Mouse (Mus musculus) gastrocnemius, adult 8-10 months (tissue): ENCODE results near the gene Hdac1. TPM values are rescaled to one million over a fixed set of nuclear protein-coding genes. Genes with fewer than 3 reads are reported as not detected.
A peak's percentile ranks its signal among the peaks of the same experiment; 100 is the strongest.
"Not testable (repeated sequence)": the region's sequence is repeated elsewhere in the genome, so short reads cannot be mapped to it uniquely, and the experiment has no call there.

Source experiments
- DNase-seq, 2 experiments: peaks; one replicate each; pipeline ENCODE4 v3.0.0; 2022; ENCODE audit warnings: low spot score in 2 of 2
- total RNA-seq, 4 experiments: library from RNA; stranded (reverse); gene quantifications; 2 replicates each; pipeline ENCODE4 v1.2.4; 2022

The Hdac1 gene
- total RNA-seq, 4 experiments from 2014 or later = 6.7 to 9.7 (median 7.6) TPM

DNA sequence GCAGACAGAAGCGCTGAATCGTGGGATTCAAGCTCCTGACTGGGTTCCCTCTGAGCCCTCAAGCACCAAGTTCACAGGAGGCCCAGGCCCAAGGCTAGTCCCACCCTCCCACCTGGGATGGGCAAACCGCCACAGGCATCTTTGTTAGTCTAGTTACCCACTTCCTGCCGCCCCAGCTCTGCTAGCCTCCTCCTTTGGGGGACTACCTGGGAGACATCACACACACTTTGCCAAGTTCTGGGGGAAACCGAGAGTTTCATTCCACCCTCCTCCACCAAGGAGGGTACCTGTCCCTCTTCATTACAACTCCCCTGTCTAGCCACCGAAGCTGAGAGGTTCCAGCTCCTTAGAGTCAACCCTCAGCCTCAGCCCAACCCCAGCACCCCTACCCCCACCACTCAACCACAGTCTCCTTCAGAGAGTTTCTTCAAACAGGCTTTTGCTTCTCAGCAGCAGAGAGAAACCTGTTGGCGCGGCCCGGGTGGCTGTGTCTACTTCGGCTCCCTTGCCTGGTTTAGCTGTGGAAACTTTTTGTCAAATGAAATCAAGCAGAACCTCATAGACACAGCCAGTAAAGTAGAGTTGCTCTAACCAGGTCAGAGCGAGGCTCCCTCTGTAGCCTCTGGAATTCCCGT lies 15.9 kb upstream of the Hdac1 start:
- no peak for DNase-seq

DNA sequence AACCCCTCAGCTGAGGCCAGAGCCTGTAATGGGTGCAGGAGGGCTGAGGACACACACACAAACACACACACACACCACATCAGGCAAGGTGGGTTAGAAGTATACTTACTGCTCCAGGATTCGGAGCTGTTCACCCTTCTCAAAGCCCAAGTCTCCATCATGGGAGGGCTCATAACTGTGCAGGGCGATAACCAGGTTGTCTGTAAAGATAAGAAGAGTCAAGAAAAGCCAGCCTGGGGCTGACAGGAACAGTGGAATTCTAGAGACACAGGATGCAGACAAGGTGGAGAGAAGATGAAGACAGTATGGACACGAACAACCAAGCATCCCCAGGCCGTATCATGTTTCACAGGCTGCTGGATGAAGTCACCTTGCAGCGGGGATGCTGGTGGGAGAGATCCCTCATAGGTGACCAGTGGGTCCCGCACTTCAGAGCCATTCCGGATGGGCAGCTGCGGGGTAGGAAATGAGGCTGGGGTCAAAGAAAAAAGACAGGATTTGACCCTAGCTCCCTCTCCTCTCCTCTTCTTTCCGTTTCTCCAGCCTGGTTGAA lies 14.8 kb upstream of the Hdac1 start:
- DNase-seq = no peak

DNA sequence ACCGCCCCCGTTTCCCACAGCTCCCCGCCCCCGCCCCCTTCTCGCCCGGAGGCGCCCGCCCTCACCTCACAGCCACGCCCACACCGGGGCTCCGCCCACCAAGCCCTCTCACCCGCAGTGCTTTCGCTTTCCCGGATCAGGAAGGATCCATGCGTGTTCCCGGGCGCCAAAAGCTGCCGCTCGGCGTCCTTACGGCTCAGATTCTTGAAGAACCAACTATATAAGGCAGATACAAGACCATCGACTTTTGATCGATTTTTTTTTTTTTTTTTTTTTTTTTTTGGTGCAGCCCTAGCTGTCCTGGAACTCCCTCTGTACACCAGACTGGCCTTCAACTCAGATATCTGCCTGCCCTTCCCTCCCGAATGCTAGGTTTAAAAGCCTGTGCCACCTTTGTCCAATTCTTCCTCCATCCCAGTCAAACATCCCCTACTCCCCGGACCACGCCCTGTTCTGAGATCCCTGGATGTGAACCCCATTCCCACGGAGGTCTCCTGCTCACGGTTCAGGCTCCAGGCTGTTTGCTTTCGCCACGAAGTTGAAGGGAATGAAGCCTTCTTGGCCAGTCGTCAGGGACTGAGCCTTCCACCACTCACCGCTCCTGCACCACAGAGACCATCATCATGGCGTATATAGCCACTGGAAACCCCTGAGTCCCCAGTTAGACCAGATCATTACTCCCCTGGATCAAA lies 14.2 kb upstream of the Hdac1 start:
- peak; percentile 70 to 75 for DNase-seq

DNA sequence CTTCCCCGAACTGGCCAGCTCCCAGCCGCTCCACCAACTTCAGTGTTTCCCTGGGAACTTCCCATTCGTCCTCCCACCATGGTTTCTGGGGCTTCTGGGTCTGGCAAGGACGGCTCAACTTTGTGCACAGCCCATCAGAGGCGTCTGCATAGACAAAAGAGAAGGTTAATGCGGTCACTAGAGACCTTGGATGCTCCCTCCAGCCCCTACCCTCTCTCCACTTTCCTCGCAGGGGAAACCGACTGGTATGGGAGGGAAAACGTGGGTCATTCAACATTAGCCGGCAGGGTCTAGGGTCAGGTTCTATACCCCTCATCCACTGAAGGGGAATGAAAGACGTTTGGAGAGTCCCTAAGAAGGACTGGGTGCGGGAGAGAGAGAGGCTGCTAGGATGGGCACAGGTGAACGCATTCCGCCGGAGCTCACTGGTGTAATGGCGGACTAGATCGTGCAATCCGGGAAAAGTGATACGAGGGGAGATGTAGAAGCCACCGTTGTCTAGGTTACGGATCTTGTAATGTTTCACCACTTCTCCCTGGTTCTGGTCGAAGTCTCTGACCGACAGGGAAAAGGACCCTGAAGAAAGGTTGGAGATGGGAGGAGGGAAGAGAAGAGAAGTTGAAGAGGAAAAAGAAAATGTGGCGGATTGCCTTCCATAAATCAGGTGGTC lies 13.5 kb upstream of the Hdac1 start:
- no peak for DNase-seq

DNA sequence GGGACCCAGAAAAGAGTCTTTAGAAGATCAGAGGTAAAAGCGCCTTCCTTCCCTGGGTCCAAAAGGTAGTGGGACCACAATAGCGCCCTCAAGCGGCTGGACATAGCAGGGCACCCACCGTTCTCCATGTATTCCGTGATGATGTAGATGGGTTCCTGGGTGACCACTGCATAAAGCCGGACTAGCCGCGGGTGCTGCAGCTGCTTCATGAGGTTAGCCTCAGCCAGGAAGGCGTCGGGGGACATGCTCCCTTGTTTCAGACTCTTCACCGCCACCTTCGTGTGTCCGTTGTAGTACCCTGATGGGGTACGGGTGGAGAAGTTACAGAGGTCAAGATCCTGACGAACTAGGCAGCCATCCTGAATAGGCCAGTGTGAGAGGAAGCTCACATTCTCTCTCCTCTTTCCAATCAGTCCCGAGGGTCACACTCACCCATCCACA lies 12.9 kb upstream of the Hdac1 start:
- no peak for DNase-seq

DNA sequence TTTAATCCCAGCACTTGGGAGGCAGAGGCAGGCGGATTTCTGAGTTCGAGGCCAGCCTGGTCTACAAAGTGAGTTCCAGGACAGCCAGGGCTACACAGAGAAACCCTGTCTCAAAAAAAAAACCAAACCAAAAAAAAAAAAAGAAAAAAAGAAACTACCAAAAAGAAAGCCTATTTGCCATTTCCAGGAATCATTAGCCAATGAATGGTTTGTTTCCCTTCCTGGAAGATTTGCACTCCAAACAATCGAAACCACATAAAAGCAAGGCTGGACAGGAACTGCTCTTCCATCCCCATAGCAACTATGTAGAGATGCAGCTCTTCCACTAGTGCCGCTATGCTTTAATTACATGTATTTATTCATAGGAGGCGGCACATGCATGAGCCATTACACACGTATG lies 12.0 kb upstream of the Hdac1 start:
- not testable (repeated sequence) for DNase-seq

DNA sequence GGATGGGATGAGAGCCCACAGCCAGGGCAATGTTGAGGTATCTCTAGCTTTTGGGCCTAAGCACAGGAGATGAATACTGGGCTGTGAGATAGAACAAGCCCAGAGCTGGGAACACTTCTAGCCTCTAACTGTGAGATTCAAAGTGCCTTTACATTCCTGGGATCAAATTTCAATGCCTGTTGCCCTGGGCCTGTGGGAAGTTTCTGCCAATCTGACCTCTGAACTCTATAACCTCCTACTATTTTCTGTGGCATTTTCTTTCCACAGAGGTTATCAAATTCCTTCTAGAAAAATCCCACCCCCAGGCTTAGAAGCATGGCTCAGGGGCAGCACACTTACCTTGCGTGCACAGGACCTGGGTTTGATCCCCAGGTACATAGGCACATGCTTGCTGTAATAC lies 7.8 kb upstream of the Hdac1 start:
- no peak for DNase-seq

DNA sequence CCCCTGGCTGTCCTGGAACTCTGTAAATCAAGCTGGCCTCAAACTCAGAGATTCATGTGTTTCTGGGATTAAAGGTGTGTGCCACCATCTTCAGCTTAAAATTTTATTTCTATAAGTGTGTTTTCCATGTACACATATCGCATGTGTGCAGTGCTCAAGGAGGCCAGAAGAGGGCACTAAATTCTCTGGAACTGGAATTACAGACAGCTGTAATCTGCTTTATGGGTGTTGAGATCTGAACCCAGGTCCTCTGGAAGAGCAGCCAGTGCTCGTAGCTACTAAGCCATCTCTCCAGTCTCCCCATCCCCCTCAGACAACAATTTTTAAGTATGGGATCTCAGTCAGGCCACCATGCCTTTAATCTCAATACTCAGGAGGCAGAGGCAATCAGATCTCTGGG lies 6.8 kb upstream of the Hdac1 start:
- no peak for DNase-seq

- DNase-seq = not testable (repeated sequence)
These were observed 5.1 kb upstream of the Hdac1 start for GRCm38 (mm10) chr4:129547631-129548030.

- DNase-seq = no peak
These were observed 1.6 kb upstream of the Hdac1 start for GRCm38 (mm10) chr4:129544106-129544505.

GRCm38 (mm10) chr4:129541868-129542591 lies 483 bp downstream of the Hdac1 start:
- peak in 1 of 2 experiments; percentile 4 for DNase-seq

DNA sequence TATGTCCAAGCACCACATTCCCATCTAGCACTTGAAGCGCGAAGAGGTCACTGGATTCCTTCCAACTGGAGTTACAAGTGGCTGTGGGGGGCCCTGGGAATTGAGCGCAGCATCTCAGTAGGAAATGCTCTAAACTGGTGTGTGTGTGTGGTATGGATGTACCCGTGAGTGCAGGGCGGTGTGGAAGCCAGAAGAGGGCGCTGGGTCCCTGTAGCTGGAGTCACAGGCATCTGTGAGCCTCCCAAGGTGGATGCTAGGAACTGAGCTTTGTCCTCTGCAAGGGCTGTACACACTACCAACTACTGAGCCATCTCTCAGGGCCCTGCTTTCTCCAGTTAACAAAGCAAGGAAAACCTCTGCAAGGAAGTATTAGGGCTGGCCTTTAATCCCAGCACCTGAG lies 2.5 kb downstream of the Hdac1 start:
- no peak for DNase-seq

GRCm38 (mm10) chr4:129528901-129529300 lies 13.6 kb downstream of the Hdac1 start:
- DNase-seq = not testable (repeated sequence)

- no peak for DNase-seq
These were observed 16.6 kb downstream of the Hdac1 start for GRCm38 (mm10) chr4:129525889-129526288.

DNA sequence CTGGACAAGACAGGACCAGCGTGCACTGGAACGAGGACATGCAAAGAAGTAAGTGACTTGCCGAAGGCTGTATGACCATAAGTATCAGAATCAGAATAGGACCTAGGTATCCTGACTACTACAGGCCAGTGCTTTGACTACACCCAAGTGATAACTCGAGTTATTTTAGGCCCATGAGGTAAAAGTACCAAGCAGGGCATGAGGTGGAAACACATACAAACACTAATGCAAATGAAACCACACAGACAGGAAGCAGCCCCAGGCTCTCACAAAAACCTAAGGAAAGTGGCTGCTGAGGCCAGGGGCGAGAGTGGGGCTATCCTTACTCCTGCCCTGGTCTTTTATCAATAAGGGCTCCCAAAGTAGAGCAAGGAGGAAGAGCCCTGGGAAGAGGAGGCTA lies 17.2 kb downstream of the Hdac1 start:
- DNase-seq = no peak

- no peak for DNase-seq
These were observed 24.0 kb downstream of the Hdac1 start for GRCm38 (mm10) chr4:129518519-129518918.

DNA sequence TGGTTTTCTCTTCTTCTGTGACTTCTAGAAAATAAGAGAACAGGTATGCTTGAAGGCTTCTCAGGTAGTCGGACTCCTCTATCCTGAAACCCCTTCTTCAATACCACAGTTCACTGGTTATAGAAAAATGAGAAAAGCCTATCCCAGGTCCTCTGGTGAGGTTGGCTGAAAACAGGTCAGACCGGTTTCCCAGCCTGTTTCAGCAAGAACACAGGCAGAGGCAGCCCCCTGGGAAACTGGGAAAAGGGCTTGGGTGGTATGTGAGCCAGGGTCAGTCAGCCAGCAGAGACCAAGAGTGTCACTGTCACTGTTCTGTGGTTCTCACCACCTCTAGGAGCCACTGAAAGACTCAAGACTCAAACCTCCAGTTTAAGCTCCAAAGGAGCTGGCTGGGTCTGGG lies 25.6 kb downstream of the Hdac1 start:
- no peak for DNase-seq

GRCm38 (mm10) chr4:129514300-129514898 lies 28.1 kb downstream of the Hdac1 start:
- DNase-seq = no peak

GRCm38 (mm10) chr4:129513891-129514290 lies 28.6 kb downstream of the Hdac1 start:
- no peak for DNase-seq

DNA sequence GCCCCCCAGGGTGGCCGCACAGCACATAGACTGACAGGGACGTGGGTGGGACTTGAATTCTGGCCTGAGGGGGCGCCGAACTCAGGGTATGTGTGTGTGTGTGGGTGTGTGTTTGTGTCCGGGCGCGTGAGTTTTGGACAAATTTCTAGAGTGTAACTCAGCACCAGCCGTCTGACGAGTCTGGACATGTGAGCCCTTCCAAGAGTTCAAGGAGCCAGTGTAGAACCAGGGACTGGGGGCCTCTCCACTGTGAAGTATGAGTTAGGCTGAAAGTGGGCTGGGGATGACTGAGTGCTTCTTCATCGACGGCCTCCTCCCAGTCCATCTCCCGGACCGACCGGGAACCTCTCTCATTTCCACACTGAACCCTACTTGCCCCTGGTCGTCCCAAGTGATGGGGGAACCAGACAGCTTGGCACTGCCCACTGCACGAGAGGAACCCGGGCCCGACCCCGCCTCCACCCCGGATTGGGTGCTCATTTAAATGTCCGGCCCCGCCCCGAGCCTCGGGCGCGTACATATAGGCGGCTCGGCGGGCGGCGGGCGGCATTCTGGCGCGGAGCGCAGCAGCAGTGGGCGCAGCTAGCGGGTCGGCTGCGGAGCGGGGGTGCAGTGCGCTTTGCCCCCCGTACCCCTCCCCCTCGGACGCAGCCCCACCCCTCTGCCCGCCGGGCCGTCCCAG lies 29.3 kb downstream of the Hdac1 start, which contains the start of gene Marcksl1:
Marcksl1 (plus strand) TSS at position 496 of the 682 bp plus-strand sequence.
- peak in 1 of 2 experiments; percentile 36 for DNase-seq
